Mouse (Mus musculus) thymus, adult 2 months (tissue): ENCODE measurements around the gene Dhx35. TPM values are rescaled to one million over a fixed set of nuclear protein-coding genes. Genes with fewer than 3 reads are reported as not detected.

ENCODE experiments used
- DNase-seq: peaks from one replicate; pipeline ENCODE4 v3.0.0; 2021
- H3K27ac ChIP-seq: fragments of 200-500 bp; 2 replicates; pipeline ENCODE4 v1.5.1; 2012; ENCODE audit warnings: low read length, control low read depth; ENCODE audit not compliant: control insufficient read depth, insufficient read depth
- H3K27me3 ChIP-seq: fragments of 200-500 bp; 2 replicates; pipeline ENCODE4 v1.6.1; 2012; ENCODE audit warnings: mild to moderate bottlenecking, low read length, moderate library complexity, mixed read lengths; ENCODE audit not compliant: control insufficient read depth, insufficient read depth
- H3K36me3 ChIP-seq: fragments of 200-500 bp; 2 replicates; pipeline ENCODE4 v1.6.1; 2012; ENCODE audit warnings: mild to moderate bottlenecking, low read length, moderate library complexity; ENCODE audit not compliant: control insufficient read depth, insufficient read depth
- H3K4me1 ChIP-seq: fragments of 200-500 bp; replicated peaks from 2 replicates; pipeline ENCODE4 v1.6.1; 2012; ENCODE audit warnings: low read length; ENCODE audit not compliant: control insufficient read depth, insufficient read depth
- H3K4me3 ChIP-seq: fragments of 200-500 bp; 2 replicates; pipeline ENCODE4 v1.5.1; 2012; ENCODE audit warnings: mild to moderate bottlenecking, low read length, control low read depth, moderate library complexity; ENCODE audit not compliant: control insufficient read depth, insufficient read depth
- CTCF ChIP-seq: fragments of 200-500 bp; IDR thresholded peaks from 2 replicates; pipeline ENCODE4 v1.5.1; 2012; ENCODE audit warnings: mild to moderate bottlenecking, control low read depth, low read length, moderate library complexity, borderline replicate concordance; ENCODE audit not compliant: control insufficient read depth, poor library complexity, insufficient read depth; ENCODE audit errors: extremely low read depth
- POLR2A ChIP-seq: fragments of 200-500 bp; IDR thresholded peaks from 2 replicates; pipeline ENCODE4 v1.6.1; 2012; ENCODE audit warnings: mild to moderate bottlenecking, low read length, control low read depth, moderate library complexity; ENCODE audit not compliant: control insufficient read depth, poor library complexity, insufficient read depth; ENCODE audit errors: extremely low read depth
- WGBS: fragments of 180-500 bp; shearing (Covaris S2); methylation state at CpG from one replicate; pipeline ENCODE4 v1.1.7; 2018; 5-methylcytosine and 5-hydroxymethylcytosine counted together
- polyA plus RNA-seq: library from polyadenylated mRNA; depleted of rRNA; stranded (reverse); fragments of >200 nt; gene quantifications from 2 replicates; pipeline ENCODE4 v1.2.3, GENCODE M21; 2012

The Dhx35 gene
- polyA plus RNA-seq, 1 experiment: 29.9 TPM

- no peaks in the 10 kb centered on the region for H3K27me3 ChIP-seq
- H3K4me1 ChIP-seq: no peaks in the 10 kb centered on the region
- H3K27ac ChIP-seq: no peak overlapping the region
- DNase-seq: no peak
- no peak overlapping the region for H3K4me3 ChIP-seq
- TF ChIP-seq POLR2A (no peak), CTCF (no peak)
- WGBS: 78% methylated on average over 4 of the region's 4 CpGs
- H3K36me3 ChIP-seq: no peaks in the 10 kb centered on the region
Observed at GRCm38 (mm10) chr2:158864126-158864458, 69.5 kb downstream of the Dhx35 start.

- H3K4me3 ChIP-seq: no peak overlapping the region
- H3K4me1 ChIP-seq: no peaks in the 10 kb centered on the region
- H3K27ac ChIP-seq: no peak overlapping the region
- no peaks in the 10 kb centered on the region for H3K27me3 ChIP-seq
- peak; percentile 83 for DNase-seq
- 33% methylated on average over 10 of the region's 10 CpGs for WGBS
- H3K36me3 ChIP-seq: no peaks in the 10 kb centered on the region
- TF ChIP-seq CTCF (peak; percentile 97), POLR2A (no peak)
Observed at GRCm38 (mm10) chr2:158865358-158865757, 70.8 kb downstream of the Dhx35 start.

- DNase-seq: peak; percentile 42
- TF ChIP-seq CTCF: no peak
- TF ChIP-seq POLR2A: no peak
Observed at GRCm38 (mm10) chr2:158886571-158886970, 92.0 kb downstream of the Dhx35 start.

GRCm38 (mm10) chr2:158888531-158888930 is 93.9 kb downstream of the Dhx35 start:
- TF ChIP-seq CTCF (no peak), POLR2A (no peak)
- Histone ChIP-seq H3K27me3 (no peaks in the 10 kb centered on the region), H3K4me1 (no peaks in the 10 kb centered on the region), H3K4me3 (no peak overlapping the region), H3K36me3 (no peaks in the 10 kb centered on the region), H3K27ac (no peak overlapping the region)
- WGBS: 87% methylated on average over 5 of the region's 5 CpGs
- no peak for DNase-seq

More at GRCm38 (mm10) chr2:158886571-158886970, 92.0 kb downstream of the Dhx35 start:
- no peak overlapping the region for H3K4me3 ChIP-seq
- 41% methylated on average over 6 of the region's 6 CpGs for WGBS
- H3K27me3 ChIP-seq: no peaks in the 10 kb centered on the region
- no peaks in the 10 kb centered on the region for H3K36me3 ChIP-seq
- H3K27ac ChIP-seq: no peak overlapping the region
- H3K4me1 ChIP-seq: no peaks in the 10 kb centered on the region

- Histone ChIP-seq H3K27ac (no peak overlapping the region), H3K4me1 (no peaks in the 10 kb centered on the region), H3K36me3 (no peaks in the 10 kb centered on the region), H3K27me3 (no peaks in the 10 kb centered on the region), H3K4me3 (no peak overlapping the region)
- no peak for DNase-seq
- WGBS: 74% methylated on average over 11 of the region's 11 CpGs
- no peak for TF ChIP-seq POLR2A
- no peak for TF ChIP-seq CTCF
Observed at GRCm38 (mm10) chr2:158889201-158889600, 94.6 kb downstream of the Dhx35 start.

- H3K27ac ChIP-seq: no peak overlapping the region
- 73% methylated on average over 4 of the region's 4 CpGs for WGBS
- H3K4me3 ChIP-seq: no peak overlapping the region
- no peaks in the 10 kb centered on the region for H3K4me1 ChIP-seq
- no peaks in the 10 kb centered on the region for H3K36me3 ChIP-seq
- TF ChIP-seq CTCF: no peak
- TF ChIP-seq POLR2A: no peak
- DNase-seq: no peak
- H3K27me3 ChIP-seq: no peaks in the 10 kb centered on the region
Observed at GRCm38 (mm10) chr2:158891319-158891718, 96.7 kb downstream of the Dhx35 start.
